ENCODE assay signal across 12 mouse cellular contexts in the genomic region with DNA sequence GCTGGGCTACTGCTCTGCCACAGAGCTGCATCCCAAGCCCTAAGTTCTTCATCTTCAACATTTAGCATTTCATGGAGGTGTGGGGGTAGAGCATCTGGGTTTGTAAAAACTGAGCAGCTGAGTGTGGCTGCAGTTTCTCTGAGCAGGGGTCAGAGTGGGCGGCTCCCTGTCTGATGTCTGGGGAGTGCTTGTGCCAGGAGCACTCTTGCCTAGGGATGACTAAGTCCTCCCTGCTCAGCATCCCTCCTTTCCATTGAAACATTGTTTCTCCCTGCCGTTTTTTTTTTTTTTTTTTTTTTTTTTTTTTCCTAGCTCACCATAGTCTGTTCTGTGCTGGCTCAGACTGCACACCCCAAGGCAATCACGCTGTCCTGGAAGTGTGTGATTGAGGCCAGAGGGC. TPM values are rescaled to one million over a fixed set of nuclear protein-coding genes. Genes with fewer than 3 reads are reported as not detected.
DNase-seq lines count a peak whose midpoint lies in the region; ATAC-seq and TF ChIP-seq lines count a peak whose summit lies in the region.
"Had no signal": no experiment of that assay in that cellular context is flagged by ENCODE, and none has a peak within 500 bp of the region (broad histone marks: within the 10 kb centered on the region; RNA-seq: fewer than 3 reads in every experiment).

No protein-coding gene starts in this region.

- no peaks in the 10 kb centered on the region for H3K9me3 ChIP-seq in kidney, postnatal 0 days (replicated peaks; ENCODE audit: low read length)
- no peaks in the 10 kb centered on the region for H3K9me3 ChIP-seq in neural tube, embryonic 13.5 days
- H3K9me3 ChIP-seq: liver, embryonic 15.5 days; neural tube, embryonic 12.5 days had no signal

- no peak overlapping the region for H3K4me3 ChIP-seq in kidney, postnatal 0 days (replicated peaks; ENCODE audit: low read depth, low read length)
- H3K4me3 ChIP-seq in neural tube, embryonic 13.5 days = no peak overlapping the region
- H3K4me3 ChIP-seq: erythroblast, embryonic 14.5 days; liver, embryonic 15.5 days; neural tube, embryonic 12.5 days had no signal

- no peak overlapping the region for H3K9ac ChIP-seq in kidney, postnatal 0 days (ENCODE audit: low read depth, low read length)
- 0 out of 2 replicates have a peak overlapping the region, but pooled peaks have one; percentile 27 for H3K9ac ChIP-seq in neural tube, embryonic 13.5 days
- H3K9ac ChIP-seq: liver, embryonic 15.5 days had no signal

- ATAC-seq in kidney, postnatal 0 days (replicated peaks; ENCODE audit: low FRiP score, low read depth) = no peak
- ATAC-seq in neural tube, embryonic 13.5 days (ENCODE audit: low read depth) = no peak

- H3K36me3 ChIP-seq in kidney, postnatal 0 days (ENCODE audit: insufficient read depth, low read length) = no peaks in the 10 kb centered on the region
- no peaks in the 10 kb centered on the region for H3K36me3 ChIP-seq in neural tube, embryonic 13.5 days
- H3K36me3 ChIP-seq: liver, embryonic 15.5 days; neural tube, embryonic 12.5 days had no signal

- no peak overlapping the region for H3K4me2 ChIP-seq in kidney, postnatal 0 days (ENCODE audit: low read length)
- H3K4me2 ChIP-seq in neural tube, embryonic 13.5 days = no peak overlapping the region
- H3K4me2 ChIP-seq: liver, embryonic 15.5 days; neural tube, embryonic 12.5 days had no signal

- 42% methylated on average over 3 of the region's 3 CpGs for WGBS in kidney, postnatal 0 days
- 34% methylated on average over 3 of the region's 3 CpGs for WGBS in neural tube, embryonic 13.5 days

- no peak for DNase-seq in kidney, postnatal 0 days (ENCODE audit: low spot score)
- DNase-seq in kidney, adult 11 months = no peak
- peak; percentile 47 for DNase-seq in MN1 (ENCODE audit: low spot score)
- peak; percentile 56 for DNase-seq in fibroblast of lung, adult 2 months (ENCODE audit: low read depth)
- DNase-seq in left cerebral cortex, adult 18-20 months (ENCODE audit: low spot score in 2 of 2) = no peak
- DNase-seq in cerebellum, postnatal 14 days = no peak
- DNase-seq: kidney, adult 8-10 months; thymus, postnatal 14 days had no signal

- H3K27me3 ChIP-seq in kidney, postnatal 0 days (ENCODE audit: insufficient read depth, low read length) = no peaks in the 10 kb centered on the region
- no peaks in the 10 kb centered on the region for H3K27me3 ChIP-seq in neural tube, embryonic 13.5 days
- H3K27me3 ChIP-seq: liver, embryonic 15.5 days; neural tube, embryonic 12.5 days had no signal

- H3K27ac ChIP-seq in kidney, postnatal 0 days = peak overlapping the region; percentile 69; the same call in 1 of the 2 replicates
- H3K27ac ChIP-seq in neural tube, embryonic 13.5 days (replicated peaks) = peak overlapping the region; percentile 71
- H3K27ac ChIP-seq: liver, embryonic 15.5 days had no signal

- H3K4me1 ChIP-seq in kidney, postnatal 0 days (replicated peaks; ENCODE audit: insufficient read depth, low read length) = peaks cover 26% of the 10 kb centered on the region
- H3K4me1 ChIP-seq in neural tube, embryonic 13.5 days (replicated peaks) = peaks cover 73% of the 10 kb centered on the region

- TF ChIP-seq CTCF in kidney, postnatal 0 days (IDR thresholded peaks at IDR 0.05; ENCODE audit: low read depth) = no peak

RNA-seq across cellular contexts. Expression of a gene that starts 53.3 kb away (rescaled TPM):
- polyA plus RNA-seq in kidney, postnatal 0 days (2015; fragmentation: Nextera tagmentation; extraction: Ambion mirVana) = 11.6 and 13.0 TPM in 2 replicates
- 43.4 and 44.3 TPM in 2 replicates for polyA plus RNA-seq in neural tube, embryonic 13.5 days (2015; fragmentation: Nextera tagmentation; extraction: Ambion mirVana)
- 100 to 1,000 TPM; 239 to 275 TPM for total RNA-seq in left cerebral cortex, adult 18-20 months (2021)

Comparison
In these comparisons a context has a peak if more than half of its experiments do, and no peak if none do; other contexts are left out.
1. DNase-seq: peak in MN1 (single experiment) and fibroblast of lung, adult 2 months (single experiment); none in kidney, postnatal 0 days (single experiment), kidney, adult 11 months (single experiment), left cerebral cortex, adult 18-20 months (0 of 2) and cerebellum, postnatal 14 days (0 of 2).